Mouse (Mus musculus): ENCODE data around the gene Ppp4r3a. TPM values are rescaled to one million over a fixed set of nuclear protein-coding genes. Genes with fewer than 3 reads are reported as not detected.

Ppp4r3a gene
- polyA plus RNA-seq, 1 experiment from 2014 or later = 78.7 TPM

GRCm38 (mm10) chr12:101013078-101013665 is 70.3 kb downstream of the Ppp4r3a start:
- DNase-seq (ENCODE audit: low spot score) = no peak
- no peak overlapping the region for H3K4me3 ChIP-seq (ENCODE audit: low read depth, low read length)
- 52% methylated on average over 8 of the region's 8 CpGs for WGBS
- H3K36me3 ChIP-seq (ENCODE audit: control insufficient read depth, insufficient read depth, low read length) = no peaks in the 10 kb centered on the region; the same call in 1 of the 2 replicates
- peaks cover 35% of the 10 kb centered on the region for H3K4me1 ChIP-seq (replicated peaks; ENCODE audit: control insufficient read depth, insufficient read depth, low read length)
- ATAC-seq (replicated peaks; ENCODE audit: low FRiP score) = no peak
- H3K9me3 ChIP-seq (ENCODE audit: control insufficient read depth, low read length) = no peaks in the 10 kb centered on the region
- H3K4me2 ChIP-seq (ENCODE audit: low read depth, low read length, severe bottlenecking) = no peak overlapping the region
- no peaks in the 10 kb centered on the region for H3K27me3 ChIP-seq (ENCODE audit: control insufficient read depth, insufficient read depth, low read length)
- peak overlapping the region; percentile 37; the same call in 1 of the 2 replicates for H3K27ac ChIP-seq (ENCODE audit: low read depth, low read length)
- no peak overlapping the region for H3K9ac ChIP-seq (ENCODE audit: low read length)

- H3K4me3 ChIP-seq (ENCODE audit: low read depth, low read length) = no peak overlapping the region
- 43% methylated on average over 17 of the region's 17 CpGs for WGBS
These were observed 71.1 kb downstream of the Ppp4r3a start for GRCm38 (mm10) chr12:101012197-101013077.

GRCm38 (mm10) chr12:101011017-101011416 is 72.5 kb downstream of the Ppp4r3a start:
- WGBS = 88% methylated on average over 7 of the region's 7 CpGs
- Histone ChIP-seq H3K9ac (ENCODE audit: low read length) (no peak overlapping the region), H3K27ac (ENCODE audit: low read depth, low read length) (no peak overlapping the region), H3K9me3 (ENCODE audit: control insufficient read depth, low read length) (no peaks in the 10 kb centered on the region), H3K4me1 (replicated peaks; ENCODE audit: control insufficient read depth, insufficient read depth, low read length) (peaks cover 30% of the 10 kb centered on the region), H3K4me2 (ENCODE audit: low read depth, low read length, severe bottlenecking) (no peak overlapping the region), H3K27me3 (ENCODE audit: control insufficient read depth, insufficient read depth, low read length) (no peaks in the 10 kb centered on the region), H3K36me3 (ENCODE audit: control insufficient read depth, insufficient read depth, low read length) (no peaks in the 10 kb centered on the region), H3K4me3 (ENCODE audit: low read depth, low read length) (no peak overlapping the region)
- DNase-seq (ENCODE audit: low spot score) (no peak), ATAC-seq (replicated peaks; ENCODE audit: low FRiP score) (no peak)

More at GRCm38 (mm10) chr12:101012197-101013077, 71.1 kb downstream of the Ppp4r3a start:
- Histone ChIP-seq H3K36me3 (ENCODE audit: control insufficient read depth, insufficient read depth, low read length) (no peaks in the 10 kb centered on the region; the same call in 1 of the 2 replicates), H3K4me1 (replicated peaks; ENCODE audit: control insufficient read depth, insufficient read depth, low read length) (peaks cover 35% of the 10 kb centered on the region), H3K9me3 (ENCODE audit: control insufficient read depth, low read length) (no peaks in the 10 kb centered on the region), H3K4me2 (ENCODE audit: low read depth, low read length, severe bottlenecking) (no peak overlapping the region), H3K27ac (ENCODE audit: low read depth, low read length) (peak overlapping the region; percentile 31), H3K27me3 (ENCODE audit: control insufficient read depth, insufficient read depth, low read length) (no peaks in the 10 kb centered on the region), H3K9ac (ENCODE audit: low read length) (no peak overlapping the region)
- DNase-seq (ENCODE audit: low spot score) = no peak
- ATAC-seq (replicated peaks; ENCODE audit: low FRiP score) = no peak

GRCm38 (mm10) chr12:101010148-101010920 is 73.2 kb downstream of the Ppp4r3a start:
- no peak overlapping the region for H3K4me2 ChIP-seq (ENCODE audit: low read depth, low read length, severe bottlenecking)
- no peak overlapping the region for H3K9ac ChIP-seq (ENCODE audit: low read length)
- WGBS = 72% methylated on average over 10 of the region's 10 CpGs
- no peak overlapping the region for H3K4me3 ChIP-seq (ENCODE audit: low read depth, low read length)
- no peaks in the 10 kb centered on the region for H3K27me3 ChIP-seq (ENCODE audit: control insufficient read depth, insufficient read depth, low read length)
- no peaks in the 10 kb centered on the region for H3K9me3 ChIP-seq (ENCODE audit: control insufficient read depth, low read length)
- 0 out of 2 replicates have a peak overlapping the region, but pooled peaks have one; percentile 6 for H3K27ac ChIP-seq (ENCODE audit: low read depth, low read length)
- no peaks in the 10 kb centered on the region for H3K36me3 ChIP-seq (ENCODE audit: control insufficient read depth, insufficient read depth, low read length)
- peaks cover 24% of the 10 kb centered on the region for H3K4me1 ChIP-seq (replicated peaks; ENCODE audit: control insufficient read depth, insufficient read depth, low read length)
- DNase-seq (ENCODE audit: low spot score) (no peak), ATAC-seq (replicated peaks; ENCODE audit: low FRiP score) (no peak)

- 87% methylated on average over 4 of the region's 4 CpGs for WGBS
- no peak for ATAC-seq (replicated peaks; ENCODE audit: low FRiP score)
- no peaks in the 10 kb centered on the region for H3K9me3 ChIP-seq (ENCODE audit: control insufficient read depth, low read length)
- no peak overlapping the region for H3K9ac ChIP-seq (ENCODE audit: low read length)
- H3K4me2 ChIP-seq (ENCODE audit: low read depth, low read length, severe bottlenecking) = no peak overlapping the region
- no peak overlapping the region for H3K27ac ChIP-seq (ENCODE audit: low read depth, low read length)
- H3K4me1 ChIP-seq (replicated peaks; ENCODE audit: control insufficient read depth, insufficient read depth, low read length) = peaks cover 22% of the 10 kb centered on the region
- H3K36me3 ChIP-seq (ENCODE audit: control insufficient read depth, insufficient read depth, low read length) = no peaks in the 10 kb centered on the region
- H3K4me3 ChIP-seq (ENCODE audit: low read depth, low read length) = no peak overlapping the region
- no peaks in the 10 kb centered on the region for H3K27me3 ChIP-seq (ENCODE audit: control insufficient read depth, insufficient read depth, low read length)
- no peak for DNase-seq (ENCODE audit: low spot score)
These were observed 74.3 kb downstream of the Ppp4r3a start for GRCm38 (mm10) chr12:101009225-101009624.

- Histone ChIP-seq H3K36me3 (ENCODE audit: control insufficient read depth, insufficient read depth, low read length) (no peaks in the 10 kb centered on the region), H3K27me3 (ENCODE audit: control insufficient read depth, insufficient read depth, low read length) (no peaks in the 10 kb centered on the region), H3K4me3 (ENCODE audit: low read depth, low read length) (no peak overlapping the region), H3K9me3 (ENCODE audit: control insufficient read depth, low read length) (no peaks in the 10 kb centered on the region), H3K4me2 (ENCODE audit: low read depth, low read length, severe bottlenecking) (no peak overlapping the region), H3K4me1 (replicated peaks; ENCODE audit: control insufficient read depth, insufficient read depth, low read length) (peaks cover 23% of the 10 kb centered on the region), H3K27ac (ENCODE audit: low read depth, low read length) (0 out of 2 replicates have a peak overlapping the region, but pooled peaks have one; percentile 15), H3K9ac (ENCODE audit: low read length) (no peak overlapping the region; the same call in 1 of the 2 replicates)
- 25% methylated on average over 4 of the region's 4 CpGs for WGBS
- ATAC-seq (replicated peaks; ENCODE audit: low FRiP score) (no peak), DNase-seq (ENCODE audit: low spot score) (no peak)
These were observed 74.9 kb downstream of the Ppp4r3a start for GRCm38 (mm10) chr12:101008648-101009047.

GRCm38 (mm10) chr12:101007968-101008481 is 75.5 kb downstream of the Ppp4r3a start:
- Histone ChIP-seq H3K4me3 (ENCODE audit: low read depth, low read length) (no peak overlapping the region), H3K27me3 (ENCODE audit: control insufficient read depth, insufficient read depth, low read length) (no peaks in the 10 kb centered on the region), H3K9me3 (ENCODE audit: control insufficient read depth, low read length) (no peaks in the 10 kb centered on the region), H3K27ac (ENCODE audit: low read depth, low read length) (peak overlapping the region; percentile 25; the same call in 1 of the 2 replicates), H3K4me2 (ENCODE audit: low read depth, low read length, severe bottlenecking) (no peak overlapping the region), H3K9ac (ENCODE audit: low read length) (no peak overlapping the region; the same call in 1 of the 2 replicates), H3K4me1 (replicated peaks; ENCODE audit: control insufficient read depth, insufficient read depth, low read length) (peaks cover 25% of the 10 kb centered on the region), H3K36me3 (ENCODE audit: control insufficient read depth, insufficient read depth, low read length) (no peaks in the 10 kb centered on the region)
- 32% methylated on average over 10 of the region's 10 CpGs for WGBS
- ATAC-seq (replicated peaks; ENCODE audit: low FRiP score) = no peak
- DNase-seq (ENCODE audit: low spot score) = no peak

GRCm38 (mm10) chr12:101007427-101007826 is 76.1 kb downstream of the Ppp4r3a start:
- Histone ChIP-seq H3K4me3 (ENCODE audit: low read depth, low read length) (no peak overlapping the region), H3K36me3 (ENCODE audit: control insufficient read depth, insufficient read depth, low read length) (no peaks in the 10 kb centered on the region), H3K27ac (ENCODE audit: low read depth, low read length) (peak overlapping the region; percentile 25; the same call in 1 of the 2 replicates), H3K9me3 (ENCODE audit: control insufficient read depth, low read length) (no peaks in the 10 kb centered on the region), H3K4me1 (replicated peaks; ENCODE audit: control insufficient read depth, insufficient read depth, low read length) (peaks cover 20% of the 10 kb centered on the region), H3K9ac (ENCODE audit: low read length) (no peak overlapping the region), H3K27me3 (ENCODE audit: control insufficient read depth, insufficient read depth, low read length) (no peaks in the 10 kb centered on the region), H3K4me2 (ENCODE audit: low read depth, low read length, severe bottlenecking) (no peak overlapping the region)
- WGBS = 89% methylated on average over 9 of the region's 9 CpGs
- no peak for ATAC-seq (replicated peaks; ENCODE audit: low FRiP score)
- DNase-seq (ENCODE audit: low spot score) = no peak
